Mouse (Mus musculus) liver, postnatal 0 days (tissue): ENCODE results near the gene Nr3c2.

ENCODE experiments used
- CTCF ChIP-seq: sonication (generic); IDR thresholded peaks from 2 replicates; pipeline ENCODE4 v1.5.1; 2016; ENCODE audit warnings: antibody characterized with exemption, low read depth
- EP300 ChIP-seq: IDR thresholded peaks from 2 replicates; pipeline ENCODE4 v1.6.1; 2016; ENCODE audit warnings: antibody characterized with exemption, low read depth, mild to moderate bottlenecking

DNA sequence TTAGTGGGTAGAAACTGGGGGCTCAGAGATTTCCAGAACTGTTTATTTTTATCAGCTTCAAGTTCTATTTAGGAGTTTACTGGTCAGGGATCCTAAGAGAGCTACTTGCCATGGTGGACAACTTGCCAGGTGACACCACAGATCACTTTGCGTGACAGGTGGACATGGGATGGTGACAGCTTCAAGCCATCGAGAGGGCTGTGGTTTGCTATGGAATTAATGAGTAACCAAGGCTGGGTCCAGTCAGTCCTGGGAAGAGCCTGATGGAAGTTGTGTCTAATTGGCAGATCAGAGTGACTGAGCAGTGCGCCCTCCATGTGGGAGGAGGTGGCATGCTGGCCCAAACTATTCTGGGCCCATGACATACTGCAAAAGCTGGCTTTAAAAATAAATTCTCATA lies 132.0 kb downstream of the Nr3c2 start:
- no peak for TF ChIP-seq CTCF
- no peak for TF ChIP-seq EP300
